Mouse (Mus musculus) heart, embryonic 14.5 days (tissue): ENCODE data around the gene Kank1. TPM values are rescaled to one million over a fixed set of nuclear protein-coding genes. Genes with fewer than 3 reads are reported as not detected.
A peak's percentile ranks its signal among the peaks of the same experiment; 100 is the strongest.

ENCODE experiments used
- ATAC-seq: fragments of 200-750 bp; cut with Nextera tagmentation; 2 replicates; pipeline ENCODE4 v1.8.0; 2017; ENCODE audit warnings: low read depth, moderate TSS enrichment; ENCODE audit not compliant: insufficient number of reproducible peaks, insufficient read depth, low FRiP score
- H3K27ac ChIP-seq, 2 experiments: fragments of 200-500 bp in 1 of 2; fragments of 300-500 bp in 1 of 2; sonication (generic) in 1 of 2; replicated peaks in 1 of 2; 2 replicates each; pipeline ENCODE4 v1.5.1; 2012 to 2014; ENCODE audit warnings: low read depth in 2 of 2, low read length in 2 of 2, control low read depth in 1 of 2, mild to moderate bottlenecking in 1 of 2, mixed read lengths in 1 of 2; ENCODE audit not compliant: control insufficient read depth in 1 of 2, insufficient read depth in 1 of 2
- H3K27me3 ChIP-seq: fragments of 300-500 bp; sonication (generic); 2 replicates; pipeline ENCODE4 v1.6.1; 2014; ENCODE audit warnings: mild to moderate bottlenecking, low read length, control low read depth; ENCODE audit not compliant: control insufficient read depth, insufficient read depth
- H3K36me3 ChIP-seq: fragments of 300-500 bp; sonication (generic); 2 replicates; pipeline ENCODE4 v1.6.1; 2014; ENCODE audit warnings: mild to moderate bottlenecking, control low read depth, low read length, mixed read lengths; ENCODE audit not compliant: control insufficient read depth, insufficient read depth
- H3K4me1 ChIP-seq, 2 experiments: fragments of 200-500 bp in 1 of 2; fragments of 300-500 bp in 1 of 2; sonication (generic) in 1 of 2; 2 replicates each; pipeline ENCODE4 v1.6.1; 2012 to 2014; ENCODE audit warnings: low read length in 2 of 2, control low read depth in 1 of 2, mixed read lengths in 1 of 2; ENCODE audit not compliant: control insufficient read depth in 2 of 2, insufficient read depth in 2 of 2
- H3K4me2 ChIP-seq: fragments of 300-500 bp; sonication (generic); 2 replicates; pipeline ENCODE4 v1.6.1; 2014; ENCODE audit warnings: mild to moderate bottlenecking, low read length
- H3K4me3 ChIP-seq, 2 experiments: fragments of 200-500 bp in 1 of 2; fragments of 300-500 bp in 1 of 2; sonication (generic) in 1 of 2; 2 replicates each; pipeline ENCODE4 v1.5.1; 2012 to 2014; ENCODE audit warnings: low read length in 2 of 2, mild to moderate bottlenecking in 2 of 2, control low read depth in 1 of 2, low read depth in 1 of 2, moderate library complexity in 1 of 2; ENCODE audit not compliant: control insufficient read depth in 1 of 2, insufficient read depth in 1 of 2
- H3K9ac ChIP-seq: fragments of 300-500 bp; sonication (generic); 2 replicates; pipeline ENCODE4 v1.6.1; 2014; ENCODE audit warnings: mild to moderate bottlenecking, low read length
- H3K9me3 ChIP-seq: fragments of 300-500 bp; sonication (generic); 2 replicates; pipeline ENCODE4 v1.6.1; 2016; ENCODE audit warnings: low read length, control low read depth; ENCODE audit not compliant: control insufficient read depth
- WGBS: fragments of 180-500 bp; shearing (Covaris S2); extraction: QIAGEN DNeasy Blood & Tissue Kit; methylation state at CpG from one replicate; pipeline ENCODE4 v1.1.7; 2014; 5-methylcytosine and 5-hydroxymethylcytosine counted together
- polyA plus RNA-seq: library from polyadenylated mRNA; unstranded; fragments of >200 nt; fragmentation: Nextera tagmentation; extraction: Ambion mirVana; gene quantifications from 2 replicates; pipeline ENCODE4 v1.2.1, GENCODE M21; 2014

Gene Kank1
- polyA plus RNA-seq, 1 experiment from 2014 or later: 46.4 TPM

DNA sequence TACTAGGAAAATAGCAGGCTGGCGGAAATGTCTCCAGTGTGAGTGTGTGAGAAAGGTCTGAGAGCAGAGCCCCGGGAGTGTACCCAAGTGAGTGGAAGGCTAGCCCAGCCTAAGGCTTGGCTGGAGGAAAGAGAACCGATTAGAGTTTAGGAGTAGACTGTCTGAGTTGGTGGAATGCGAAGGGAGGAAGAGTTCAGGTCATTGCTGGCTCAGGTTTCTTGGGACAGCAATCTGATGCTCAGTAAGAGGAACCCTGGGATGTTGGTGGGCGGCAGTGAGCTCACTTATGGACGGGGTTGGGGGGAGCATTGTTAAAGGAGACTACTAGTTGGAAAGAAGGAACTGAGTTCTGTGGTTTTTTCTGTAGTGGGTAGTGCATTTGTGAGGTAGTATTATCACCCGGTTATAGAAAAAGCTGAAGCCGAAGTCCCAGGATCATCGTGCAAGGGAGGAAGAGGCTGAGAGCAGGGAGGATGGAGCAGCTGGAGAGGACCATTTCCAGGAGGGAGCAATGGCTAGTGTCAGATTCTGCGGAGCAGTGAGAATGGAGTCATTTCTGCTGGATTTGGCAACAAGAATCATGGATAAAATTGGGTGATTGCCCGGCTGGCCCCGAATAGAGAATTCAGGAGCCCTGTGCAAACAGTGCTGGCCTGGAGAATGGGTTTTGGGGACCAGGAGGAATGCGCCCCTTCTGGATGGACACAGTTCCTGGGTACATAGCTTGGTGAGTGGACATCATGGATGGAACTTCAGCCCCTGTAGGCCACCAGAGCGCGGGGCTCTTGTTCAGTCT lies 40.0 kb downstream of the Kank1 start:
- no peaks in the 10 kb centered on the region for H3K27me3 ChIP-seq
- no peak overlapping the region for H3K27ac ChIP-seq
- no peak overlapping the region for H3K4me2 ChIP-seq
- H3K4me3 ChIP-seq: no peak overlapping the region
- no peak overlapping the region for H3K9ac ChIP-seq
- peaks cover 19 to 48% of the 10 kb centered on the region in 2 experiments for H3K4me1 ChIP-seq
- 86% methylated on average over 15 of the region's 15 CpGs for WGBS
- peaks cover 4% of the 10 kb centered on the region; the same call in 1 of the 2 replicates for H3K36me3 ChIP-seq
- ATAC-seq: no peak
- H3K9me3 ChIP-seq: no peaks in the 10 kb centered on the region

DNA sequence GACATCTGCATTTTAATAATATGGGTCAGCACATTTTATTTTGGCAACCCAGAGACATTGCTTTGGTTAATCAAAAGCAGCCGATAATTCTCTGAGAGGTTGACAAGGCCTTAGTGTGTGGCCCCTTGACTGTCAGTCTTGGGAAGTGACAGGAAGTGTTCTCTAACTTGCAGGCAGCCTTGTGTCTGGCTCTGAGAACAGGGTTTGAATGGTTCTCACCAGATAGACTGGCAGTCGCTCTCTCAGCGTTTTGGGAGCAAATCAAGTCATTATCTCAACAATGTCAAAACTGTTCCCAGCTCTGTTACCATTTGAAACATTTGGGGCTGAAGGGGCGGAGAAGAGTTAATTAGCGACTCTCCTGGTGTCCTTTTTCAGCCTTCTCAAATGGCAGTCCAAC lies 41.0 kb downstream of the Kank1 start:
- no peak overlapping the region for H3K4me3 ChIP-seq
- peak overlapping the region; percentile 23 to 25; a peak in 3 of 4 replicates for H3K27ac ChIP-seq
- no peak for ATAC-seq
- peaks cover 4% of the 10 kb centered on the region; the same call in 1 of the 2 replicates for H3K36me3 ChIP-seq
- H3K4me1 ChIP-seq: peaks cover 13 to 38% of the 10 kb centered on the region in 2 experiments
- no peaks in the 10 kb centered on the region for H3K27me3 ChIP-seq
- peak overlapping the region; percentile 35 for H3K4me2 ChIP-seq
- no peaks in the 10 kb centered on the region for H3K9me3 ChIP-seq
- WGBS: 17% methylated on average over 5 of the region's 5 CpGs
- H3K9ac ChIP-seq: no peak overlapping the region

DNA sequence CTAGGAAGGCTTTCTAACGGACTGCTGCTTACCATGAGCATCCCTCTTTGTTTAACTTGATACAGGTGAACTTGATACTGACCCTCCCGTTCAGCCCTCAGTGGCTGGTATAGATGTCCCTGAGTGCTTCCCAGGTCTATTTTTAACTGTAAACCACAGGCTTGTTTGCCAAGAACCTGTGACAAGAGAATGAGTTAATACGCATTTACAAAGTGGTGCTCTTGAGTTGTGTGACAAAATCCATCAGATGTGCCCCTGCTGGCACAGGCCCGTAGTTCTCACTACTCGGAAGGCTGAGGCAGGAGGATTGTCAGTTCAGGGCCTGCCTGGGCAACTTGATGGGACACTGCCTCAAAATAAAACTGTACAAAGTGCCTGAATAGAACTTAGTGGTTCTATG lies 42.8 kb downstream of the Kank1 start:
- Histone ChIP-seq H3K36me3 (peaks cover 4% of the 10 kb centered on the region; the same call in 1 of the 2 replicates), H3K4me1 (peaks cover 11 to 28% of the 10 kb centered on the region in 2 experiments), H3K27ac (0 out of 4 replicates have a peak overlapping the region, but pooled peaks of 1 of the 2 experiments have one; percentile 10), H3K9ac (no peak overlapping the region), H3K27me3 (no peaks in the 10 kb centered on the region), H3K9me3 (no peaks in the 10 kb centered on the region), H3K4me3 (no peak overlapping the region), H3K4me2 (no peak overlapping the region)
- 37% methylated on average over 5 of the region's 5 CpGs for WGBS
- ATAC-seq: no peak

DNA sequence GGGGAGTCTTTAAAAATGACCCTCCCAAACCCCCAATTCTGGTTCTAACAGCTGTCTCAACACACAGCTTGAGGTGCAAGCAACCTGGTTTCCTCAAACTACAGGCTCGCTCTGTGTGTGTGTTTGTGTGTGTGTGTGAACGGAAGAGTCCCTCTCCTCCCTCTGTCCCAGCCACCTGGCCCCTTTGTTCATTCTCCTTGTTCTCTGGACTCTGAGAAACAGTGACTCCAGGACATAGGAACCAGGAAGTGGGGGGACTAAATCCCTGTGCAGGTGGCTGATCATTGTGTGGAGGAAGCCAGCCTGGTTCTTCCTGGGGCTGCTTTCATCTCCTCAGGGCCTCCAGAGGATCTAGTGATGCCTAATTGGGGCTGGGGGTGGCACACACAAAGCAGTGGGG lies 46.9 kb downstream of the Kank1 start:
- no peak overlapping the region for H3K4me2 ChIP-seq
- no peak for ATAC-seq
- peaks cover 6 to 27% of the 10 kb centered on the region in 2 experiments for H3K4me1 ChIP-seq
- H3K27me3 ChIP-seq: no peaks in the 10 kb centered on the region
- 93% methylated on average over 2 of the region's 2 CpGs for WGBS
- no peak overlapping the region for H3K4me3 ChIP-seq
- H3K9me3 ChIP-seq: no peaks in the 10 kb centered on the region
- no peak overlapping the region for H3K9ac ChIP-seq
- no peaks in the 10 kb centered on the region for H3K36me3 ChIP-seq
- no peak overlapping the region for H3K27ac ChIP-seq

DNA sequence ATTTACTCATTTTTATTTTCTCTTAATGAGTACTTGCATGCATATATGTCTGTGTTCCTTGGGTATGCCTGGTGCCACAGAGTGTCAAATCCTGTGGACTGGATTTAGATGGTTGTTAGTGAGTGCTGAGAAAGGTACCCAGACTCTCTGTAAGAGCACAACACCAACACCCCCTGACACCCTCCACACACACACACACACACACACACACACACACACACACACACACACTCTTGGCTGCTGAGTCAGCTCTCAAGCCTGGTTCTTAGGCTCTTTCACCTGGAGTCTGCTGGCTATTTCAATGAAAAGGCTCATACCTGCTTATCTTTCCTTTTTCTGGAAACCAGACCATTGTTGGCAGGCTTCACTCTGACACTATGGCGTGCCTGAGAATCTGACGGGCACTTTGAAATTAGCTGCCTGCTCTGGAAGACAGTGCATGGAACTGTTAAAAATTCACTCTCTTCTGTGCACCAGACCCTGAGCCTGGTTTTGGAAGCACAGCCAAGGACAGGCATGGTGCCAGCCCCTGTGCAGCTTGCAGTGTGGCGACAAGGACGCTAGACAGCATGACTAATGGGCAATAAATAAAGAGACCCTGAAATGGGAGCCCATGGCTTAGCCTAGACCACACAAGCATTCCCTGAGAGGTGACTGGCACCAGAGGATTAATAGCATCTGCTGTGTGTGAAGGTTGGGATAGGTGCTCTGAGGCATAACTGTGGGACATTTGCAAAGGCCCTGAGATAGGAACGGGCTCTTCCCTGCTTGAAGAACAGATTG lies 49.2 kb downstream of the Kank1 start:
- Histone ChIP-seq H3K9me3 (no peaks in the 10 kb centered on the region), H3K4me3 (no peak overlapping the region), H3K9ac (peak overlapping the region; percentile 34; the same call in 1 of the 2 replicates), H3K36me3 (no peaks in the 10 kb centered on the region), H3K27ac (peak overlapping the region; percentile 17 to 63), H3K4me1 (peaks cover 6 to 19% of the 10 kb centered on the region in 2 experiments), H3K4me2 (peak overlapping the region; percentile 25), H3K27me3 (no peaks in the 10 kb centered on the region)
- WGBS: 28% methylated on average over 5 of the region's 5 CpGs
- ATAC-seq: peak; percentile 56; the same call in 1 of the 2 replicates

DNA sequence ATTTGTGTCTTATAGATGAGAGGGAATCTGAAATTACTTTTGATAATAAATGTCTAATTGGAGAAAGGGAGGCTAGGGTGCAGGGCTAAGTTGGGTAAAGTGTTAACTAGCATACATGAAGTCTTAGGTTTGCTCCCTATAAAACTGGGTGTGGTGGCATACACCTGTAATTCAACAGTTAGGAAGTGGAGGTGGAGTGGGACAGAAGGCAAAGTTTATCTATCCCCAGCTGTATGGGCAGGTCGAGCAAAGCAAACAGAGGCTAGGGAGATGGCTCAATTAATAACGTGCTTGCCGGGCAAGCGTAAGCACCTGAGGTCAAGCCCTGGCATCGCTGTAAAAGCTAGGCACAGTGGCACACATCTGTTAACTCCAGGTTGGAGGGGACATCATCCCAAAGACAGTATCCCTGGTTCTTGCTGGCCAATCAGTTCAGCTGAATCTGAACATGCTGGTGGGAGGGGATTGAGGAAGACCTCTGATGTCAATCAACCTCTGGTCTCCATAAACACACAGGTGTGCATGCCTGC lies 54.3 kb downstream of the Kank1 start:
- no peak overlapping the region for H3K4me2 ChIP-seq
- H3K9ac ChIP-seq: no peak overlapping the region
- no peak overlapping the region for H3K4me3 ChIP-seq
- no peaks in the 10 kb centered on the region for H3K27me3 ChIP-seq
- 90% methylated on average over 5 of the region's 5 CpGs for WGBS
- no peaks in the 10 kb centered on the region for H3K36me3 ChIP-seq
- no peak for ATAC-seq
- no peaks in the 10 kb centered on the region for H3K9me3 ChIP-seq
- H3K27ac ChIP-seq: no peak overlapping the region
- H3K4me1 ChIP-seq: peaks cover 4 to 9% of the 10 kb centered on the region in 2 experiments

DNA sequence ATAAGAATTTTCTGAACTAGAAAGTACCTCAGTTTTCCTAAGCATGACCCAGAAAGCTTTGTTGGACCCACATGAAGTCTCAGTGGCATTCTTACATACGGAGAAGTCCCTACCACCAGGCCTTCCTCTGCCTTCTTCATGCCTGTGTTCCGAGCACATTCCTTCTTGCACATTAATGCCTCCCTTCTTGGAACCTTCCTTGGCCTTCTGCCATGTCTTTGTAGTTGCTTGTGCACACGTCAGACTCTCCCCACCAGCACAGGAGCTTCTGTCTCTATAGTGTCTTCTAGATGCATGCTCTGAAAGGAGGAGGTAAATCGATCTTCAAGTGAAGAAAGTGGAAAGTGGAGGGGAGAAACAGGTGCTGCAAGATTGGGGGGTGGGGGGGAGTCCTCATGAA lies 58.4 kb downstream of the Kank1 start:
- 64% methylated on average over 4 of the region's 4 CpGs for whole genome bisulfite sequencing

More for the DNA sequence above, 58.4 kb downstream of the Kank1 start:
- Histone ChIP-seq H3K9me3 (no peaks in the 10 kb centered on the region), H3K4me3 (no peak overlapping the region), H3K27ac (no peak overlapping the region), H3K27me3 (no peaks in the 10 kb centered on the region), H3K9ac (no peak overlapping the region), H3K36me3 (no peaks in the 10 kb centered on the region), H3K4me1 (peaks cover 0 to 5% of the 10 kb centered on the region in 2 experiments; a peak in 1 of 4 replicates), H3K4me2 (no peak overlapping the region)
- ATAC-seq: no peak
